8 mouse cellular contexts compared by ENCODE assay signal in genomic region chrX:100494068-100494978, GRCm38 (mm10). TPM values are rescaled to one million over a fixed set of nuclear protein-coding genes. Genes with fewer than 3 reads are reported as not detected.
A peak's percentile ranks its signal among the peaks of the same experiment; 100 is the strongest.
DNase-seq lines count a peak whose midpoint lies in the region; ATAC-seq and TF ChIP-seq lines count a peak whose summit lies in the region.

TSS of gene Igbp1 (plus strand) at chrX:100494291.

- H3K4me3 ChIP-seq in ES-Bruce4 (ENCODE audit: low read depth, low read length): peak within 1 kb of the TSS; percentile 99
- peak within 1 kb of the TSS; percentile 61 for H3K4me3 ChIP-seq in forebrain, embryonic 13.5 days
- H3K4me3 ChIP-seq in liver, postnatal 0 days (ENCODE audit: low read depth, low read length): peak within 1 kb of the TSS; percentile 67
- H3K4me3 ChIP-seq in neural tube, embryonic 14.5 days (ENCODE audit: low read depth, low read length): peak within 1 kb of the TSS; percentile 50

- H3K4me2 ChIP-seq in forebrain, embryonic 13.5 days: peak within 1 kb of the TSS; percentile 65
- peak within 1 kb of the TSS; percentile 70 for H3K4me2 ChIP-seq in liver, postnatal 0 days (ENCODE audit: low read depth, low read length)
- peak within 1 kb of the TSS; percentile 46 for H3K4me2 ChIP-seq in neural tube, embryonic 14.5 days (ENCODE audit: low read depth, low read length)

- peak; percentile 100 for ATAC-seq in cerebellum, adult (ENCODE audit: insufficient number of reproducible peaks, low FRiP score, low TSS enrichment)
- ATAC-seq in forebrain, embryonic 13.5 days: peak; percentile 98
- peak; percentile 97 for ATAC-seq in liver, postnatal 0 days
- peak; percentile 98 for ATAC-seq in neural tube, embryonic 14.5 days (ENCODE audit: low read depth)

- TF ChIP-seq EP300 in ES-Bruce4 (IDR thresholded peaks at IDR 0.05; ENCODE audit: insufficient read depth, low read depth, low read length): no peak
- no peak for TF ChIP-seq EP300 in liver, postnatal 0 days (IDR thresholded peaks at IDR 0.05; ENCODE audit: low read depth)

- H3K9ac ChIP-seq in ES-Bruce4 (ENCODE audit: low read depth, poor library complexity, severe bottlenecking): peak within 1 kb of the TSS; percentile 92
- peak within 1 kb of the TSS; percentile 63 for H3K9ac ChIP-seq in forebrain, embryonic 13.5 days
- H3K9ac ChIP-seq in liver, postnatal 0 days (replicated peaks): peak within 1 kb of the TSS; percentile 77
- peak within 1 kb of the TSS; percentile 37; the same call in 1 of the 2 replicates for H3K9ac ChIP-seq in neural tube, embryonic 14.5 days (replicated peaks; ENCODE audit: low read depth, low read length)

- no peaks in the 10 kb centered on the region; the same call in 1 of the 2 replicates for H3K36me3 ChIP-seq in ES-Bruce4 (ENCODE audit: control insufficient read depth, insufficient read depth, low read length, poor library complexity, severe bottlenecking)
- H3K36me3 ChIP-seq in forebrain, embryonic 13.5 days (ENCODE audit: poor library complexity, severe bottlenecking): no peaks in the 10 kb centered on the region
- no peaks in the 10 kb centered on the region for H3K36me3 ChIP-seq in liver, postnatal 0 days (replicated peaks; ENCODE audit: insufficient read depth, low read length)
- H3K36me3 ChIP-seq in neural tube, embryonic 14.5 days (ENCODE audit: control insufficient read depth, insufficient read depth, low read length): no peaks in the 10 kb centered on the region; the same call in 1 of the 2 replicates

- H3K9me3 ChIP-seq in ES-Bruce4 (replicated peaks; ENCODE audit: control insufficient read depth, insufficient read depth, low read length, poor library complexity, severe bottlenecking): no peaks in the 10 kb centered on the region
- no peaks in the 10 kb centered on the region for H3K9me3 ChIP-seq in forebrain, embryonic 13.5 days (replicated peaks)
- H3K9me3 ChIP-seq in liver, postnatal 0 days (ENCODE audit: low read length): no peaks in the 10 kb centered on the region
- H3K9me3 ChIP-seq in neural tube, embryonic 14.5 days (ENCODE audit: control insufficient read depth, low read length): no peaks in the 10 kb centered on the region

- TF ChIP-seq POLR2A in ES-Bruce4 (IDR thresholded peaks at IDR 0.05; ENCODE audit: insufficient read depth, low read length): no peak

- no peaks in the 10 kb centered on the region for H3K27me3 ChIP-seq in ES-Bruce4 (ENCODE audit: control insufficient read depth, insufficient read depth, low read length, poor library complexity, severe bottlenecking)
- peaks cover 3% of the 10 kb centered on the region; the same call in 1 of the 2 replicates for H3K27me3 ChIP-seq in forebrain, embryonic 13.5 days
- peaks cover 2% of the 10 kb centered on the region; the same call in 1 of the 2 replicates for H3K27me3 ChIP-seq in liver, postnatal 0 days (ENCODE audit: insufficient read depth, low read length)
- H3K27me3 ChIP-seq in neural tube, embryonic 14.5 days (ENCODE audit: control insufficient read depth, insufficient read depth, low read length): no peaks in the 10 kb centered on the region; the same call in 1 of the 2 replicates

- H3K4me1 ChIP-seq in ES-Bruce4 (ENCODE audit: control insufficient read depth, insufficient read depth, low read length): no peaks in the 10 kb centered on the region
- peaks cover 9% of the 10 kb centered on the region; the same call in 1 of the 2 replicates for H3K4me1 ChIP-seq in forebrain, embryonic 13.5 days
- no peaks in the 10 kb centered on the region for H3K4me1 ChIP-seq in liver, postnatal 0 days (ENCODE audit: insufficient read depth)
- H3K4me1 ChIP-seq in neural tube, embryonic 14.5 days (ENCODE audit: control insufficient read depth, insufficient read depth, low read length): no peaks in the 10 kb centered on the region

- peak; percentile 84 to 87 for DNase-seq in heart, postnatal 10 days
- peak; percentile 56 for DNase-seq in large intestine, adult 2 months (ENCODE audit: low read depth, low spot score)
- DNase-seq in liver, postnatal 0 days: peak; percentile 73
- peak; percentile 69 for DNase-seq in testis, postnatal 10 days (ENCODE audit: low spot score)

- intact Hi-C loops in heart, postnatal 10 days (cut with DNase I): no loop called here

- no peak within 1 kb of the TSS for H3K27ac ChIP-seq in ES-Bruce4 (ENCODE audit: insufficient read depth, low read length)
- no peak within 1 kb of the TSS for H3K27ac ChIP-seq in forebrain, embryonic 13.5 days
- peak within 1 kb of the TSS; percentile 86 for H3K27ac ChIP-seq in liver, postnatal 0 days (ENCODE audit: low read depth)
- H3K27ac ChIP-seq in neural tube, embryonic 14.5 days (ENCODE audit: low read depth, low read length): 0 out of 2 replicates have a peak within 1 kb of the TSS, but pooled peaks have one; percentile 4

- 22% methylated on average over 32 of the region's 32 CpGs for whole genome bisulfite sequencing in forebrain, embryonic 13.5 days
- WGBS in large intestine, adult 2 months: 16% methylated on average over 32 of the region's 32 CpGs
- WGBS in liver, postnatal 0 days (ENCODE audit: insufficient replicate concordance): 17% methylated on average over 32 of the region's 32 CpGs
- 15% methylated on average over 32 of the region's 32 CpGs for WGBS in neural tube, embryonic 14.5 days

- TF ChIP-seq CTCF in ES-Bruce4 (IDR thresholded peaks at IDR 0.05; ENCODE audit: low read depth, low read length): no peak
- TF ChIP-seq CTCF in liver, postnatal 0 days (IDR thresholded peaks at IDR 0.05; ENCODE audit: low read depth): peak; percentile 30; the same call in 1 of the 2 replicates

RNA-seq across cellular contexts. Expression of gene Igbp1, which starts in this region (rescaled TPM):
- polyA plus RNA-seq in ES-Bruce4 (2011; ENCODE audit: insufficient read depth, insufficient read length, low read depth, missing spikeins): 75.0 and 82.6 TPM in 2 replicates
- 31.6 and 32.0 TPM in 2 replicates for polyA plus RNA-seq in forebrain, embryonic 13.5 days (2015; fragmentation: Nextera tagmentation; extraction: Ambion mirVana)
- total RNA-seq in heart, postnatal 10 days (2021): 10 to 100 TPM; 46.7 to 47.9 TPM
- 27.2 and 32.9 TPM in 2 replicates for polyA plus RNA-seq in large intestine, adult 2 months (2012; rRNA removed)
- polyA plus RNA-seq in liver, postnatal 0 days (2015; fragmentation: Nextera tagmentation; extraction: Ambion mirVana): 17.8 and 19.2 TPM in 2 replicates
- 28.2 and 32.4 TPM in 2 replicates for polyA plus RNA-seq in neural tube, embryonic 14.5 days (2014; fragmentation: Nextera tagmentation; extraction: Ambion mirVana)

Comparison
In these comparisons a context has a peak if more than half of its experiments do, and no peak if none do; other contexts are left out.
1. H3K27ac ChIP-seq: peak in liver, postnatal 0 days (single experiment) and neural tube, embryonic 14.5 days (single experiment); none in ES-Bruce4 (single experiment) and forebrain, embryonic 13.5 days (single experiment).
2. H3K9ac ChIP-seq: peak in every context shown above with its lines; median percentile 92 in ES-Bruce4; 77 in liver, postnatal 0 days; 63 in forebrain, embryonic 13.5 days; 37 in neural tube, embryonic 14.5 days.
3. Peak in every context shown above with its lines, with median percentiles within 50 percentile points of each other: H3K4me3 ChIP-seq, ATAC-seq, H3K4me2 ChIP-seq and DNase-seq.